Mouse (Mus musculus): ENCODE measurements around the gene Gm10203. TPM values are rescaled to one million over a fixed set of nuclear protein-coding genes. Genes with fewer than 3 reads are reported as not detected.

Gm10203 gene
- polyA plus RNA-seq, 1 experiment from 2014 or later = not detected

GRCm38 (mm10) chr6:149135631-149136030 lies 5.7 kb downstream of the Gm10203 start:
- Histone ChIP-seq H3K4me2 (ENCODE audit: low read length) (no peak overlapping the region), H3K27ac (replicated peaks in 1 of 2; ENCODE audit: control insufficient read depth in 1 of 2, insufficient read depth in 1 of 2, low read depth in 2 of 2, low read length in 2 of 2) (no peak overlapping the region), H3K36me3 (ENCODE audit: control insufficient read depth, insufficient read depth, low read length) (no peaks in the 10 kb centered on the region), H3K9ac (ENCODE audit: low read length) (no peak overlapping the region), H3K4me3 (ENCODE audit: control insufficient read depth in 1 of 2, insufficient read depth in 1 of 2, low read depth in 1 of 2, low read length in 2 of 2) (no peak overlapping the region), H3K27me3 (ENCODE audit: control insufficient read depth, insufficient read depth, low read length) (no peaks in the 10 kb centered on the region), H3K9me3 (ENCODE audit: control insufficient read depth, low read length) (no peaks in the 10 kb centered on the region), H3K4me1 (ENCODE audit: control insufficient read depth in 2 of 2, insufficient read depth in 2 of 2, low read length in 2 of 2) (peaks cover 4 to 13% of the 10 kb centered on the region in 2 experiments)
- ATAC-seq (ENCODE audit: insufficient number of reproducible peaks, insufficient read depth, low FRiP score, low read depth) = no peak
- 39% methylated on average over 6 of the region's 6 CpGs for WGBS

- H3K27ac ChIP-seq (replicated peaks in 1 of 2; ENCODE audit: control insufficient read depth in 1 of 2, insufficient read depth in 1 of 2, low read depth in 2 of 2, low read length in 2 of 2) = no peak overlapping the region
- no peaks in the 10 kb centered on the region for H3K9me3 ChIP-seq (ENCODE audit: control insufficient read depth, low read length)
- no peaks in the 10 kb centered on the region for H3K27me3 ChIP-seq (ENCODE audit: control insufficient read depth, insufficient read depth, low read length)
- H3K36me3 ChIP-seq (ENCODE audit: control insufficient read depth, insufficient read depth, low read length) = no peaks in the 10 kb centered on the region
- 67% methylated on average over 2 of the region's 2 CpGs for WGBS
- H3K4me2 ChIP-seq (ENCODE audit: low read length) = no peak overlapping the region
- no peak overlapping the region for H3K9ac ChIP-seq (ENCODE audit: low read length)
- H3K4me1 ChIP-seq (ENCODE audit: control insufficient read depth in 2 of 2, insufficient read depth in 2 of 2, low read length in 2 of 2) = peaks cover 4 to 19% of the 10 kb centered on the region in 2 experiments
- ATAC-seq (ENCODE audit: insufficient number of reproducible peaks, insufficient read depth, low FRiP score, low read depth) = no peak
- no peak overlapping the region for H3K4me3 ChIP-seq (ENCODE audit: control insufficient read depth in 1 of 2, insufficient read depth in 1 of 2, low read depth in 1 of 2, low read length in 2 of 2)
Observed at GRCm38 (mm10) chr6:149137936-149138335, 8.0 kb downstream of the Gm10203 start.

GRCm38 (mm10) chr6:149139011-149139410 lies 9.0 kb downstream of the Gm10203 start:
- Histone ChIP-seq H3K4me1 (ENCODE audit: control insufficient read depth in 2 of 2, insufficient read depth in 2 of 2, low read length in 2 of 2) (peaks cover 4 to 16% of the 10 kb centered on the region in 2 experiments), H3K27ac (replicated peaks in 1 of 2; ENCODE audit: control insufficient read depth in 1 of 2, insufficient read depth in 1 of 2, low read depth in 2 of 2, low read length in 2 of 2) (no peak overlapping the region), H3K27me3 (ENCODE audit: control insufficient read depth, insufficient read depth, low read length) (no peaks in the 10 kb centered on the region), H3K9ac (ENCODE audit: low read length) (no peak overlapping the region), H3K4me3 (ENCODE audit: control insufficient read depth in 1 of 2, insufficient read depth in 1 of 2, low read depth in 1 of 2, low read length in 2 of 2) (no peak overlapping the region), H3K4me2 (ENCODE audit: low read length) (no peak overlapping the region), H3K9me3 (ENCODE audit: control insufficient read depth, low read length) (no peaks in the 10 kb centered on the region), H3K36me3 (ENCODE audit: control insufficient read depth, insufficient read depth, low read length) (no peaks in the 10 kb centered on the region)
- 86% methylated on average over 3 of the region's 3 CpGs for WGBS
- no peak for ATAC-seq (ENCODE audit: insufficient number of reproducible peaks, insufficient read depth, low FRiP score, low read depth)

- no peak within 1 kb of the TSS for H3K27ac ChIP-seq (replicated peaks in 1 of 2; ENCODE audit: control insufficient read depth in 1 of 2, insufficient read depth in 1 of 2, low read depth in 2 of 2, low read length in 2 of 2)
- peaks cover 4 to 12% of the 10 kb centered on the region in 2 experiments for H3K4me1 ChIP-seq (ENCODE audit: control insufficient read depth in 2 of 2, insufficient read depth in 2 of 2, low read length in 2 of 2)
- no peak for ATAC-seq (ENCODE audit: insufficient number of reproducible peaks, insufficient read depth, low FRiP score, low read depth)
- H3K9ac ChIP-seq (ENCODE audit: low read length) = no peak within 1 kb of the TSS
- WGBS = 65% methylated on average over 1 of the region's 1 CpGs
- no peak within 1 kb of the TSS for H3K4me2 ChIP-seq (ENCODE audit: low read length)
- H3K36me3 ChIP-seq (ENCODE audit: control insufficient read depth, insufficient read depth, low read length) = peaks cover 3% of the 10 kb centered on the region
- H3K27me3 ChIP-seq (ENCODE audit: control insufficient read depth, insufficient read depth, low read length) = no peaks in the 10 kb centered on the region
- no peaks in the 10 kb centered on the region for H3K9me3 ChIP-seq (ENCODE audit: control insufficient read depth, low read length)
- no peak within 1 kb of the TSS for H3K4me3 ChIP-seq (ENCODE audit: control insufficient read depth in 1 of 2, insufficient read depth in 1 of 2, low read depth in 1 of 2, low read length in 2 of 2)
Observed at GRCm38 (mm10) chr6:149139471-149139870, 9.5 kb downstream of the Gm10203 start, which contains the start of gene Etfbkmt. TSS of gene Etfbkmt (plus strand) at chr6:149139849.

- H3K9me3 ChIP-seq (ENCODE audit: control insufficient read depth, low read length) = no peaks in the 10 kb centered on the region
- H3K9ac ChIP-seq (ENCODE audit: low read length) = peak overlapping the region; percentile 80
- no peaks in the 10 kb centered on the region for H3K27me3 ChIP-seq (ENCODE audit: control insufficient read depth, insufficient read depth, low read length)
- 3% methylated on average over 36 of the region's 36 CpGs for WGBS
- H3K4me2 ChIP-seq (ENCODE audit: low read length) = peak overlapping the region; percentile 69
- H3K27ac ChIP-seq (replicated peaks in 1 of 2; ENCODE audit: control insufficient read depth in 1 of 2, insufficient read depth in 1 of 2, low read depth in 2 of 2, low read length in 2 of 2) = peak overlapping the region; percentile 49 to 80; a peak in 3 of 4 replicates
- peaks cover 0 to 6% of the 10 kb centered on the region in 2 experiments; a peak in 2 of 4 replicates for H3K4me1 ChIP-seq (ENCODE audit: control insufficient read depth in 2 of 2, insufficient read depth in 2 of 2, low read length in 2 of 2)
- H3K36me3 ChIP-seq (ENCODE audit: control insufficient read depth, insufficient read depth, low read length) = peaks cover 11% of the 10 kb centered on the region
- ATAC-seq (ENCODE audit: insufficient number of reproducible peaks, insufficient read depth, low FRiP score, low read depth) = peak; percentile 90
- peak overlapping the region; percentile 57 to 74 for H3K4me3 ChIP-seq (ENCODE audit: control insufficient read depth in 1 of 2, insufficient read depth in 1 of 2, low read depth in 1 of 2, low read length in 2 of 2)
Observed at GRCm38 (mm10) chr6:149141393-149142173, 11.6 kb downstream of the Gm10203 start.

GRCm38 (mm10) chr6:149145143-149145542 lies 15.2 kb downstream of the Gm10203 start:
- H3K36me3 ChIP-seq (ENCODE audit: control insufficient read depth, insufficient read depth, low read length) = peaks cover 13% of the 10 kb centered on the region
- H3K4me1 ChIP-seq (ENCODE audit: control insufficient read depth in 2 of 2, insufficient read depth in 2 of 2, low read length in 2 of 2) = peaks cover 0 to 6% of the 10 kb centered on the region in 2 experiments; a peak in 2 of 4 replicates
- WGBS = 100% methylated on average over 1 of the region's 1 CpGs
- H3K9me3 ChIP-seq (ENCODE audit: control insufficient read depth, low read length) = no peaks in the 10 kb centered on the region
- no peak for ATAC-seq (ENCODE audit: insufficient number of reproducible peaks, insufficient read depth, low FRiP score, low read depth)
- H3K27me3 ChIP-seq (ENCODE audit: control insufficient read depth, insufficient read depth, low read length) = no peaks in the 10 kb centered on the region
- no peak overlapping the region for H3K27ac ChIP-seq (replicated peaks in 1 of 2; ENCODE audit: control insufficient read depth in 1 of 2, insufficient read depth in 1 of 2, low read depth in 2 of 2, low read length in 2 of 2)
- H3K9ac ChIP-seq (ENCODE audit: low read length) = no peak overlapping the region
- H3K4me3 ChIP-seq (ENCODE audit: control insufficient read depth in 1 of 2, insufficient read depth in 1 of 2, low read depth in 1 of 2, low read length in 2 of 2) = no peak overlapping the region
- no peak overlapping the region for H3K4me2 ChIP-seq (ENCODE audit: low read length)

- peaks cover 0 to 4% of the 10 kb centered on the region in 2 experiments; a peak in 1 of 4 replicates for H3K4me1 ChIP-seq (ENCODE audit: control insufficient read depth in 2 of 2, insufficient read depth in 2 of 2, low read length in 2 of 2)
- no peak overlapping the region for H3K27ac ChIP-seq (replicated peaks in 1 of 2; ENCODE audit: control insufficient read depth in 1 of 2, insufficient read depth in 1 of 2, low read depth in 2 of 2, low read length in 2 of 2)
- peaks cover 14% of the 10 kb centered on the region for H3K36me3 ChIP-seq (ENCODE audit: control insufficient read depth, insufficient read depth, low read length)
- no peak overlapping the region for H3K4me2 ChIP-seq (ENCODE audit: low read length)
- H3K27me3 ChIP-seq (ENCODE audit: control insufficient read depth, insufficient read depth, low read length) = no peaks in the 10 kb centered on the region
- ATAC-seq (ENCODE audit: insufficient number of reproducible peaks, insufficient read depth, low FRiP score, low read depth) = no peak
- no peaks in the 10 kb centered on the region for H3K9me3 ChIP-seq (ENCODE audit: control insufficient read depth, low read length)
- WGBS = 84% methylated on average over 7 of the region's 7 CpGs
- no peak overlapping the region for H3K4me3 ChIP-seq (ENCODE audit: control insufficient read depth in 1 of 2, insufficient read depth in 1 of 2, low read depth in 1 of 2, low read length in 2 of 2)
- no peak overlapping the region for H3K9ac ChIP-seq (ENCODE audit: low read length)
Observed at GRCm38 (mm10) chr6:149148436-149149229, 18.7 kb downstream of the Gm10203 start.

Data from heart, embryonic 14.5 days (tissue).